Comparison of ENCODE assay signal across 10 mouse cellular contexts in the genomic region with DNA sequence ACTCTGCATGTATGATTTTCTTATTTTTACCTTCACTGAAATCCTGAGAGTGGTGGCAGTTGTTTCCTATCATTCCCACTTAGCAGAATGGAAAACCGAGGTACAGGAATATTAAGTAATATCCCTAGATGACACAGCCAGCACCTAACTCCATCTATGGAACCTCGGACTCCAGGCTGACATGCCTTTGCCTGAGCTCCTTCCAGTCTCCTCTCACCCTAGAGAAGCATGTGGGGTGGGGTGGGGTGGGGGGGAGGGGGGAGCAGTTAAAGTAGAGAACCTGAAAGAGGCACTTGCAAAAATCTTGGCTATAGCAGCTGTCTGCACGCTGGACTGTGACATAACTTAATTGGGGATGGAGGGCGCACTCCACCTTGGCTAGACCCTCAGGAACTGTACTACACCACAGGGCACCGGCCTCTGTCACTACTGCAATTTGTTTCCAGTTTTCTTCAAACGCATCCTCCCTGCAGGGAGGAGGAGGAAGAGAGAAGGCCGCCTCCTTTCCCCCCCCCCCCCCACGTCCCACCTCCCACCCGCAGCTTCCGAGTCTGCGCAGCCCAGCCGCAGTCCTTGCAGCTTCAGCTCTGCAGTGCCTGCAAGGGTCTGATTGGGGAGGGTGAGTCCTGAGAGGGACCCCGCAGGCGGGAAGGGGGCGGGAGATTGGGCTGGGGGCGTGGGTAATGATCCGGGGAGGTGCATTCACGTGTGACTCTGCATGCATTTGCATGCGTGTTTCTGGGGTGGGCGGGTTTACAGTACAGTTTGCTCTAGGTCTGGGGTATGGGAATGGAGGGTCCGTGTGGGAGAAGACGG. TPM values are rescaled to one million over a fixed set of nuclear protein-coding genes. Genes with fewer than 3 reads are reported as not detected.
DNase-seq lines count a peak whose midpoint lies in the region; ATAC-seq lines count a peak whose summit lies in the region.
"Had no signal": no experiment of that assay in that cellular context is flagged by ENCODE, and none has a peak within 500 bp of the region (broad histone marks: within the 10 kb centered on the region; RNA-seq: fewer than 3 reads in every experiment).

No protein-coding gene starts in this region.

- no peaks in the 10 kb centered on the region for H3K27me3 ChIP-seq in kidney, embryonic 15.5 days
- H3K27me3 ChIP-seq in forebrain, embryonic 12.5 days, result no peaks in the 10 kb centered on the region; the same call in 1 of the 2 replicates

- WGBS in kidney, embryonic 15.5 days, result 14% methylated on average over 18 of the region's 22 CpGs
- 6% methylated on average over 21 of the region's 22 CpGs for whole genome bisulfite sequencing in forebrain, embryonic 12.5 days

- no peak for ATAC-seq in kidney, embryonic 15.5 days (replicated peaks; ENCODE audit: low FRiP score)
- ATAC-seq in forebrain, embryonic 12.5 days (ENCODE audit: low FRiP score), result peak; percentile 70

- no peak overlapping the region for H3K4me3 ChIP-seq in kidney, embryonic 15.5 days (replicated peaks)
- peak overlapping the region; percentile 28 for H3K4me3 ChIP-seq in forebrain, embryonic 12.5 days (replicated peaks)
- H3K4me3 ChIP-seq: heart, adult 2 months; megakaryocyte, embryonic 14.5 days had no signal

- no peak overlapping the region for H3K27ac ChIP-seq in kidney, embryonic 15.5 days
- no peak overlapping the region for H3K27ac ChIP-seq in forebrain, embryonic 12.5 days
- H3K27ac ChIP-seq: heart, adult 2 months had no signal

- H3K4me2 ChIP-seq in kidney, embryonic 15.5 days, result 0 out of 2 replicates have a peak overlapping the region, but pooled peaks have one; percentile 12
- H3K4me2 ChIP-seq in forebrain, embryonic 12.5 days, result peak overlapping the region; percentile 51

- no peaks in the 10 kb centered on the region for H3K9me3 ChIP-seq in kidney, embryonic 15.5 days (replicated peaks)
- no peaks in the 10 kb centered on the region for H3K9me3 ChIP-seq in forebrain, embryonic 12.5 days

- no peaks in the 10 kb centered on the region for H3K4me1 ChIP-seq in kidney, embryonic 15.5 days
- H3K4me1 ChIP-seq in forebrain, embryonic 12.5 days, result peaks cover 5% of the 10 kb centered on the region; the same call in 1 of the 2 replicates

- DNase-seq in kidney, adult 11 months, result no peak
- peak; percentile 30 to 36 for DNase-seq in layer of hippocampus, postnatal 36 days
- DNase-seq in right cerebral cortex, postnatal 10 days (ENCODE audit: low spot score in 2 of 2), result peak; percentile 82 to 83
- DNase-seq in spleen, adult 12 weeks (ENCODE audit: low spot score), result no peak
- no peak for DNase-seq in gastrocnemius, postnatal 25 days
- DNase-seq in thymus, adult 18-20 months, result no peak
- DNase-seq: heart, adult 2 months had no signal

- H3K9ac ChIP-seq in kidney, embryonic 15.5 days, result no peak overlapping the region
- 0 out of 2 replicates have a peak overlapping the region, but pooled peaks have one; percentile 38 for H3K9ac ChIP-seq in forebrain, embryonic 12.5 days

- no peaks in the 10 kb centered on the region for H3K36me3 ChIP-seq in kidney, embryonic 15.5 days
- H3K36me3 ChIP-seq in forebrain, embryonic 12.5 days (replicated peaks), result no peaks in the 10 kb centered on the region

RNA-seq across cellular contexts. Expression of gene Gm20715, which starts 4.8 kb away (rescaled TPM):
- not detected in 2 replicates for polyA plus RNA-seq in kidney, embryonic 15.5 days (2015; fragmentation: Nextera tagmentation; extraction: Ambion mirVana)
- polyA plus RNA-seq in forebrain, embryonic 12.5 days (2016; fragmentation: Nextera tagmentation; extraction: Ambion mirVana), result not detected in 2 replicates
- under 1 TPM; 0.45 to 0.68 TPM for total RNA-seq in layer of hippocampus, postnatal 36 days (2021)
- not detected for total RNA-seq in gastrocnemius, postnatal 25 days (2021)
- total RNA-seq: heart, adult 2 months had no signal
- polyA plus RNA-seq: heart, adult 2 months had no signal

RNA-seq across cellular contexts. Expression of gene Smim17, which starts 16.3 kb away (rescaled TPM):
- 0.04 and 0.17 TPM in 2 replicates for polyA plus RNA-seq in kidney, embryonic 15.5 days (2015; fragmentation: Nextera tagmentation; extraction: Ambion mirVana)
- polyA plus RNA-seq in forebrain, embryonic 12.5 days (2016; fragmentation: Nextera tagmentation; extraction: Ambion mirVana), result 0.82 and 1.6 TPM in 2 replicates
- 10 to 100 TPM; 21.3 to 24.2 TPM for total RNA-seq in layer of hippocampus, postnatal 36 days (2021)
- total RNA-seq in gastrocnemius, postnatal 25 days (2021), result under 1 TPM; 0.31 to 0.46 TPM
- total RNA-seq: heart, adult 2 months had no signal
- polyA plus RNA-seq: heart, adult 2 months had no signal

RNA-seq across cellular contexts. Expression of gene Olfr1344, which starts 23.7 kb away (rescaled TPM):
- not detected in 2 replicates for polyA plus RNA-seq in kidney, embryonic 15.5 days (2015; fragmentation: Nextera tagmentation; extraction: Ambion mirVana)
- 0.11 TPM in 1 of 2 replicates, not detected in the other for polyA plus RNA-seq in forebrain, embryonic 12.5 days (2016; fragmentation: Nextera tagmentation; extraction: Ambion mirVana)
- total RNA-seq in layer of hippocampus, postnatal 36 days (2021), result 1 to 10 TPM in 1 of 2 experiments, under 1 TPM in 1; 0.99 to 2.4 TPM
- not detected for total RNA-seq in gastrocnemius, postnatal 25 days (2021)
- total RNA-seq: heart, adult 2 months had no signal
- polyA plus RNA-seq: heart, adult 2 months had no signal

RNA-seq across cellular contexts. Expression of gene Zfp28, which starts 31.7 kb away (rescaled TPM):
- 7.8 and 8.3 TPM in 2 replicates for polyA plus RNA-seq in kidney, embryonic 15.5 days (2015; fragmentation: Nextera tagmentation; extraction: Ambion mirVana)
- polyA plus RNA-seq in forebrain, embryonic 12.5 days (2016; fragmentation: Nextera tagmentation; extraction: Ambion mirVana), result 15.2 and 15.8 TPM in 2 replicates
- total RNA-seq in layer of hippocampus, postnatal 36 days (2021), result 10 to 100 TPM in 1 of 2 experiments, 1 to 10 TPM in 1; 6.0 to 12.0 TPM
- total RNA-seq in gastrocnemius, postnatal 25 days (2021), result 1 to 10 TPM; 1.1 to 1.9 TPM

RNA-seq across cellular contexts. Expression of gene Olfr1336, which starts 41.1 kb away (rescaled TPM):
- not detected in 2 replicates for polyA plus RNA-seq in kidney, embryonic 15.5 days (2015; fragmentation: Nextera tagmentation; extraction: Ambion mirVana)
- 0.03 TPM in 1 of 2 replicates, not detected in the other for polyA plus RNA-seq in forebrain, embryonic 12.5 days (2016; fragmentation: Nextera tagmentation; extraction: Ambion mirVana)
- total RNA-seq in layer of hippocampus, postnatal 36 days (2021), result under 1 TPM; 0.08 to 0.12 TPM
- total RNA-seq in gastrocnemius, postnatal 25 days (2021), result not detected
- total RNA-seq: heart, adult 2 months had no signal
- polyA plus RNA-seq: heart, adult 2 months had no signal

Comparison
In these comparisons a context has a peak if more than half of its experiments do, and no peak if none do; other contexts are left out.
1. DNase-seq: peak in layer of hippocampus, postnatal 36 days (2 of 2) and right cerebral cortex, postnatal 10 days (2 of 2); none in kidney, adult 11 months (single experiment), spleen, adult 12 weeks (single experiment), gastrocnemius, postnatal 25 days (single experiment) and thymus, adult 18-20 months (0 of 2).
2. RNA of gene Smim17, which starts 16.3 kb away (total RNA-seq): 21.3 to 24.2 TPM in layer of hippocampus, postnatal 36 days; 0.31 to 0.46 TPM in gastrocnemius, postnatal 25 days; every median in the first group is over 10 times any median in the second.